Mouse (Mus musculus) bone marrow macrophage, adult 2 months (primary cell): ENCODE measurements around the gene Acot9.

Source experiments
- CTCF ChIP-seq: IDR thresholded peaks from 2 replicates; pipeline ENCODE4 v1.5.1; 2012; ENCODE audit warnings: low read depth, mild to moderate bottlenecking, low read length, moderate library complexity
- POLR2A ChIP-seq: IDR thresholded peaks from 2 replicates; pipeline ENCODE4 v1.6.1; 2012; ENCODE audit warnings: mild to moderate bottlenecking, low read depth, low read length, borderline replicate concordance

GRCm38 (mm10) chrX:155216271-155216670, 46.0 kb upstream of the Acot9 start, which contains the start of gene Sat1:
- TF ChIP-seq CTCF (no peak), POLR2A (no peak)
